In genomic region chr9:53371339-53371738, GRCm38 (mm10) we compare ENCODE assay signal across 22 mouse cellular contexts. TPM values are rescaled to one million over a fixed set of nuclear protein-coding genes. Genes with fewer than 3 reads are reported as not detected.
"Had no signal": no experiment of that assay in that cellular context is flagged by ENCODE, and none has a peak within 500 bp of the region (broad histone marks: within the 10 kb centered on the region; RNA-seq: fewer than 3 reads in every experiment).

No protein-coding gene starts in this region.

- ATAC-seq: liver, postnatal 0 days; midbrain, embryonic 13.5 days; midbrain, embryonic 15.5 days had no signal

- H3K27ac ChIP-seq: liver, embryonic 13.5 days; liver, embryonic 15.5 days; lung, embryonic 15.5 days; midbrain, embryonic 13.5 days; midbrain, embryonic 15.5 days; neural tube, embryonic 13.5 days; neural tube, embryonic 15.5 days; stomach, embryonic 15.5 days; stomach, postnatal 0 days had no signal

- H3K36me3 ChIP-seq: liver, embryonic 13.5 days; liver, embryonic 15.5 days; midbrain, embryonic 13.5 days; midbrain, embryonic 15.5 days; neural tube, embryonic 13.5 days; neural tube, embryonic 15.5 days; stomach, embryonic 15.5 days had no signal

- H3K9ac ChIP-seq: liver, embryonic 13.5 days; liver, embryonic 15.5 days; liver, postnatal 0 days; lung, embryonic 15.5 days; midbrain, embryonic 13.5 days; midbrain, embryonic 15.5 days; neural tube, embryonic 13.5 days; neural tube, embryonic 15.5 days; stomach, embryonic 15.5 days had no signal

- H3K9me3 ChIP-seq: liver, embryonic 13.5 days; liver, embryonic 15.5 days; lung, embryonic 15.5 days; megakaryocyte, embryonic 14.5 days; midbrain, embryonic 13.5 days; midbrain, embryonic 15.5 days; neural tube, embryonic 13.5 days; neural tube, embryonic 15.5 days; stomach, embryonic 15.5 days had no signal

- H3K27me3 ChIP-seq: liver, embryonic 13.5 days; liver, embryonic 15.5 days; lung, embryonic 15.5 days; midbrain, embryonic 13.5 days; midbrain, embryonic 15.5 days; neural tube, embryonic 13.5 days; neural tube, embryonic 15.5 days; stomach, embryonic 15.5 days had no signal

- H3K4me2 ChIP-seq: liver, embryonic 13.5 days; liver, embryonic 15.5 days; lung, embryonic 15.5 days; midbrain, embryonic 11.5 days; midbrain, embryonic 13.5 days; midbrain, embryonic 15.5 days; neural tube, embryonic 13.5 days; neural tube, embryonic 15.5 days; stomach, embryonic 15.5 days had no signal

- DNase-seq: liver, embryonic 13.5 days; liver, postnatal 0 days; lung, adult 2 months; lung, postnatal 10 days; lung, postnatal 4 days; right cerebral cortex, postnatal 14 days; spleen, adult 18-20 months; thymus, adult 2 months; thymus, postnatal 25 days; thymus, postnatal 4 days had no signal

- H3K4me1 ChIP-seq: liver, embryonic 13.5 days; liver, embryonic 15.5 days; lung, embryonic 15.5 days; midbrain, embryonic 13.5 days; midbrain, embryonic 15.5 days; neural tube, embryonic 13.5 days; neural tube, embryonic 15.5 days; stomach, embryonic 15.5 days had no signal

- H3K4me3 ChIP-seq: liver, embryonic 13.5 days; liver, embryonic 15.5 days; lung, embryonic 15.5 days; megakaryocyte, embryonic 14.5 days; midbrain, embryonic 13.5 days; midbrain, embryonic 15.5 days; neural tube, embryonic 13.5 days; neural tube, embryonic 15.5 days; stomach, embryonic 15.5 days had no signal

RNA-seq across cellular contexts. Expression of gene 4930550C14Rik, which starts 30.8 kb away (rescaled TPM):
- total RNA-seq: midbrain, postnatal 0 days; monocyte, adult 5-6 weeks had no signal
